Mouse (Mus musculus) kidney, postnatal 0 days (tissue): Measurements from ENCODE around the gene Olfr1282. TPM values are rescaled to one million over a fixed set of nuclear protein-coding genes. Genes with fewer than 3 reads are reported as not detected.
"Not testable (repeated sequence)": the region's sequence is repeated elsewhere in the genome, so short reads cannot be mapped to it uniquely, and the experiment has no call there.

Experiments used
- ATAC-seq: fragments of 200-750 bp; cut with Nextera tagmentation; replicated peaks from 2 replicates; pipeline ENCODE4 v1.8.0; 2017; ENCODE audit warnings: low read depth, moderate number of reproducible peaks, moderate TSS enrichment, moderate library complexity; ENCODE audit not compliant: low FRiP score
- DNase-seq: peaks from one replicate; pipeline ENCODE4 v3.0.0-alpha.2; 2016; ENCODE audit warnings: low spot score
- H3K27ac ChIP-seq: fragments of 300-500 bp; sonication (generic); 2 replicates; pipeline ENCODE4 v1.5.1; 2014; ENCODE audit warnings: mild to moderate bottlenecking
- H3K27me3 ChIP-seq: fragments of 300-500 bp; sonication (generic); 2 replicates; pipeline ENCODE4 v1.6.1; 2014; ENCODE audit warnings: low read length, mixed read lengths; ENCODE audit not compliant: insufficient read depth
- H3K36me3 ChIP-seq: fragments of 300-500 bp; sonication (generic); 2 replicates; pipeline ENCODE4 v1.6.1; 2014; ENCODE audit warnings: low read length, mixed read lengths; ENCODE audit not compliant: insufficient read depth
- H3K4me1 ChIP-seq: fragments of 300-500 bp; sonication (generic); replicated peaks from 2 replicates; pipeline ENCODE4 v1.6.1; 2014; ENCODE audit warnings: antibody characterized with exemption, low read length, mixed read lengths; ENCODE audit not compliant: insufficient read depth
- H3K4me2 ChIP-seq: fragments of 300-500 bp; sonication (generic); 2 replicates; pipeline ENCODE4 v1.6.1; 2014; ENCODE audit warnings: mild to moderate bottlenecking, low read length, moderate library complexity, mixed read lengths
- H3K4me3 ChIP-seq: fragments of 300-500 bp; sonication (generic); replicated peaks from 2 replicates; pipeline ENCODE4 v1.5.1; 2014; ENCODE audit warnings: low read depth, low read length
- H3K9ac ChIP-seq: fragments of 300-500 bp; sonication (generic); 2 replicates; pipeline ENCODE4 v1.6.1; 2014; ENCODE audit warnings: low read depth, low read length
- H3K9me3 ChIP-seq: fragments of 300-500 bp; sonication (generic); replicated peaks from 2 replicates; pipeline ENCODE4 v1.6.1; 2016; ENCODE audit warnings: low read length, inconsistent platforms, mixed read lengths
- CTCF ChIP-seq: IDR thresholded peaks from 2 replicates; pipeline ENCODE4 v1.5.1; 2016; ENCODE audit warnings: antibody characterized with exemption, low read depth, mild to moderate bottlenecking, moderate library complexity
- WGBS: fragments of 180-500 bp; shearing (Covaris S2); extraction: QIAGEN DNeasy Blood & Tissue Kit; methylation state at CpG from one replicate; pipeline ENCODE4 v1.1.7; 2014; 5-methylcytosine and 5-hydroxymethylcytosine counted together
- polyA plus RNA-seq: library from polyadenylated mRNA; unstranded; fragments of >200 nt; fragmentation: Nextera tagmentation; extraction: Ambion mirVana; gene quantifications from 2 replicates; pipeline ENCODE4 v1.2.1, GENCODE M21; 2015

Gene Olfr1282
- not detected in 2 replicates for polyA plus RNA-seq

- Histone ChIP-seq H3K9me3 (no peaks in the 10 kb centered on the region), H3K27ac (no peak within 1 kb of the TSS), H3K36me3 (no peaks in the 10 kb centered on the region), H3K27me3 (no peaks in the 10 kb centered on the region), H3K4me3 (no peak within 1 kb of the TSS), H3K9ac (no peak within 1 kb of the TSS), H3K4me2 (no peak within 1 kb of the TSS), H3K4me1 (no peaks in the 10 kb centered on the region)
- ATAC-seq, result no peak
- no peak for TF ChIP-seq CTCF
- 74% methylated on average over 2 of the region's 2 CpGs for whole genome bisulfite sequencing
- DNase-seq, result no peak
These were observed at the start of gene Olfr1282 for GRCm38 (mm10) chr2:111335976-111336375. Gene Olfr1282, minus strand, starts transcription at chr2:111336076.

GRCm38 (mm10) chr2:111375222-111375621 lies 39.3 kb upstream of the Olfr1282 start, which contains the start of gene Olfr1284:
Gene Olfr1284, plus strand, starts transcription at chr2:111375522.
- H3K9me3 ChIP-seq, result no peaks in the 10 kb centered on the region
- 92% methylated on average over 1 of the region's 1 CpGs for WGBS
- no peaks in the 10 kb centered on the region for H3K36me3 ChIP-seq
- H3K9ac ChIP-seq, result no peak within 1 kb of the TSS
- no peaks in the 10 kb centered on the region for H3K27me3 ChIP-seq
- DNase-seq (no peak), ATAC-seq (no peak)
- no peak within 1 kb of the TSS for H3K4me3 ChIP-seq
- no peak within 1 kb of the TSS for H3K4me2 ChIP-seq
- no peak for TF ChIP-seq CTCF
- H3K27ac ChIP-seq, result no peak within 1 kb of the TSS
- no peaks in the 10 kb centered on the region for H3K4me1 ChIP-seq

- H3K27ac ChIP-seq, result no peak within 1 kb of the TSS
- no peaks in the 10 kb centered on the region for H3K36me3 ChIP-seq
- TF ChIP-seq CTCF, result no peak
- H3K9ac ChIP-seq, result no peak within 1 kb of the TSS
- ATAC-seq (no peak), DNase-seq (no peak)
- no peaks in the 10 kb centered on the region for H3K9me3 ChIP-seq
- H3K4me3 ChIP-seq, result no peak within 1 kb of the TSS
- WGBS, result 73% methylated on average over 2 of the region's 2 CpGs
- H3K4me1 ChIP-seq, result no peaks in the 10 kb centered on the region
- H3K4me2 ChIP-seq, result no peak within 1 kb of the TSS
- no peaks in the 10 kb centered on the region for H3K27me3 ChIP-seq
These were observed 30.6 kb upstream of the Olfr1282 start, which contains the start of gene Olfr1283 for GRCm38 (mm10) chr2:111366490-111366889. Gene Olfr1283, plus strand, starts transcription at chr2:111366790.

- not testable (repeated sequence) for H3K36me3 ChIP-seq, H3K9me3 ChIP-seq, H3K4me2 ChIP-seq, DNase-seq, H3K4me1 ChIP-seq, H3K4me3 ChIP-seq, ATAC-seq, H3K9ac ChIP-seq, H3K27me3 ChIP-seq, H3K27ac ChIP-seq
- 88% methylated on average over 5 of the region's 5 CpGs for WGBS
These were observed 2.2 kb downstream of the Olfr1282 start for GRCm38 (mm10) chr2:111333721-111334120.

- H3K27ac ChIP-seq, result no peak within 1 kb of the TSS
- TF ChIP-seq CTCF, result no peak
- H3K27me3 ChIP-seq, result no peaks in the 10 kb centered on the region
- DNase-seq (no peak), ATAC-seq (no peak)
- no peaks in the 10 kb centered on the region for H3K4me1 ChIP-seq
- WGBS, result 75% methylated on average over 2 of the region's 2 CpGs
- no peaks in the 10 kb centered on the region for H3K9me3 ChIP-seq
- no peak within 1 kb of the TSS for H3K9ac ChIP-seq
- no peak within 1 kb of the TSS for H3K4me3 ChIP-seq
- H3K36me3 ChIP-seq, result no peaks in the 10 kb centered on the region
- no peak within 1 kb of the TSS for H3K4me2 ChIP-seq
These were observed 9.7 kb downstream of the Olfr1282 start, which contains the start of gene Olfr1281 for GRCm38 (mm10) chr2:111326220-111326619. Gene Olfr1281, plus strand, starts transcription at chr2:111326520.

- H3K9ac ChIP-seq, result no peak within 1 kb of the TSS
- TF ChIP-seq CTCF, result no peak
- H3K4me2 ChIP-seq, result no peak within 1 kb of the TSS
- H3K9me3 ChIP-seq, result no peaks in the 10 kb centered on the region
- no peak within 1 kb of the TSS for H3K4me3 ChIP-seq
- no peaks in the 10 kb centered on the region for H3K36me3 ChIP-seq
- ATAC-seq, result no peak
- no peak for DNase-seq
- no peak within 1 kb of the TSS for H3K27ac ChIP-seq
- H3K4me1 ChIP-seq, result no peaks in the 10 kb centered on the region
- H3K27me3 ChIP-seq, result no peaks in the 10 kb centered on the region
These were observed 22.2 kb downstream of the Olfr1282 start, which contains the start of gene Olfr1280 for GRCm38 (mm10) chr2:111313717-111314116. Gene Olfr1280, plus strand, starts transcription at chr2:111314017.

GRCm38 (mm10) chr2:111300374-111300773 lies 35.5 kb downstream of the Olfr1282 start, which contains the start of gene Olfr1279:
Gene Olfr1279, plus strand, starts transcription at chr2:111300635.
- no peaks in the 10 kb centered on the region for H3K27me3 ChIP-seq
- H3K36me3 ChIP-seq, result no peaks in the 10 kb centered on the region
- H3K9ac ChIP-seq, result no peak within 1 kb of the TSS
- TF ChIP-seq CTCF, result no peak
- ATAC-seq (no peak), DNase-seq (no peak)
- H3K4me3 ChIP-seq, result no peak within 1 kb of the TSS
- no peak within 1 kb of the TSS for H3K4me2 ChIP-seq
- no peaks in the 10 kb centered on the region for H3K9me3 ChIP-seq
- H3K4me1 ChIP-seq, result no peaks in the 10 kb centered on the region
- H3K27ac ChIP-seq, result no peak within 1 kb of the TSS
